Mouse (Mus musculus) inflammation-experienced regulatory T-cells, adult 6 months (primary cell): ENCODE measurements around the gene Mrgprf. TPM values are rescaled to one million over a fixed set of nuclear protein-coding genes. Genes with fewer than 3 reads are reported as not detected.

ENCODE experiments used
- ATAC-seq: one replicate; pipeline ENCODE4 v1.8.0; 2017
- polyA plus RNA-seq, 3 experiments: library from polyadenylated mRNA; unstranded; fragments of 100-300 nt; shearing (Covaris generic); gene quantifications; one replicate each; pipeline ENCODE4 v1.2.1; 2017

The Mrgprf gene
- polyA plus RNA-seq, 3 experiments from 2014 or later: not detected

- ATAC-seq: no peak
Measured at GRCm38 (mm10) chr7:145337889-145338288, 37.3 kb downstream of the Mrgprf start.

- no peak for ATAC-seq
Measured at GRCm38 (mm10) chr7:145340248-145340904, 39.7 kb downstream of the Mrgprf start.

Other genes starting within 250 kb of the Mrgprf start
- gene 1810010D01Rik, start 92.7 kb upstream of the Mrgprf start, polyA plus RNA-seq: not detected
- 1 to 10 TPM; 6.9 to 7.6 (median 7.6) TPM for gene Tpcn2, start 16.8 kb upstream of the Mrgprf start, polyA plus RNA-seq
- gene Mrgprd, start 14.0 kb downstream of the Mrgprf start, polyA plus RNA-seq: not detected